Mouse (Mus musculus): ENCODE results near the gene Caskin1. TPM values are rescaled to one million over a fixed set of nuclear protein-coding genes. Genes with fewer than 3 reads are reported as not detected.
A peak's percentile ranks its signal among the peaks of the same experiment; 100 is the strongest.

Caskin1 gene
- total and polyA plus RNA-seq, 3 experiments: 0.11 TPM; not detected in 2

- peaks cover 57% of the 10 kb centered on the region for H3K27me3 ChIP-seq (ENCODE audit: insufficient read depth, low read length)
Observed at GRCm38 (mm10) chr17:24489265-24490030, 1.0 kb downstream of the Caskin1 start.

GRCm38 (mm10) chr17:24490399-24490798, 2.0 kb downstream of the Caskin1 start:
- ATAC-seq (ENCODE audit: extremely low read depth, insufficient number of reproducible peaks, low FRiP score, poor library complexity, severe bottlenecking) (no peak), DNase-seq (ENCODE audit: low spot score) (no peak)
- H3K4me1 ChIP-seq (ENCODE audit: insufficient read depth, low read depth, low read length): peaks cover 10% of the 10 kb centered on the region
- peaks cover 50% of the 10 kb centered on the region for H3K27me3 ChIP-seq (ENCODE audit: insufficient read depth, low read length)
- H3K9me3 ChIP-seq (replicated peaks): peaks cover 9% of the 10 kb centered on the region
- no peaks in the 10 kb centered on the region for H3K36me3 ChIP-seq (replicated peaks)
- no peak for TF ChIP-seq GATA1 (IDR thresholded peaks at IDR 0.05; ENCODE audit: borderline replicate concordance, low read length)
- TF ChIP-seq TAL1 (conservative IDR thresholded peaks at IDR 0.05; ENCODE audit: low read depth, low read length): no peak
- TF ChIP-seq POLR2AphosphoS5 (IDR thresholded peaks at IDR 0.05; ENCODE audit: insufficient replicate concordance, low read depth, low read length): no peak
- TF ChIP-seq CTCF (IDR thresholded peaks at IDR 0.05; ENCODE audit: low read depth, low read length): no peak
- no peak for TF ChIP-seq GATA2 (IDR thresholded peaks at IDR 0.05; ENCODE audit: borderline replicate concordance, low read depth, low read length)
- no peak overlapping the region for H3K4me3 ChIP-seq (ENCODE audit: low read depth, low read length)

More at GRCm38 (mm10) chr17:24489265-24490030, 1.0 kb downstream of the Caskin1 start:
- ATAC-seq (ENCODE audit: extremely low read depth, insufficient number of reproducible peaks, low FRiP score, poor library complexity, severe bottlenecking) (no peak), DNase-seq (ENCODE audit: low spot score) (no peak)
- no peak for TF ChIP-seq GATA2 (IDR thresholded peaks at IDR 0.05; ENCODE audit: borderline replicate concordance, low read depth, low read length)
- TF ChIP-seq POLR2AphosphoS5 (IDR thresholded peaks at IDR 0.05; ENCODE audit: insufficient replicate concordance, low read depth, low read length): no peak
- TF ChIP-seq TAL1 (conservative IDR thresholded peaks at IDR 0.05; ENCODE audit: low read depth, low read length): no peak
- no peak for TF ChIP-seq CTCF (IDR thresholded peaks at IDR 0.05; ENCODE audit: low read depth, low read length)
- TF ChIP-seq GATA1 (IDR thresholded peaks at IDR 0.05; ENCODE audit: borderline replicate concordance, low read length): no peak
- H3K9me3 ChIP-seq (replicated peaks): peaks cover 9% of the 10 kb centered on the region
- H3K4me3 ChIP-seq (ENCODE audit: low read depth, low read length): peak overlapping the region; percentile 27; the same call in 1 of the 2 replicates
- peaks cover 13% of the 10 kb centered on the region for H3K4me1 ChIP-seq (ENCODE audit: insufficient read depth, low read depth, low read length)
- H3K36me3 ChIP-seq (replicated peaks): no peaks in the 10 kb centered on the region

GRCm38 (mm10) chr17:24494627-24495335, 6.4 kb downstream of the Caskin1 start:
- Histone ChIP-seq H3K4me1 (ENCODE audit: insufficient read depth, low read depth, low read length) (no peaks in the 10 kb centered on the region), H3K4me3 (ENCODE audit: low read depth, low read length) (no peak overlapping the region), H3K27me3 (ENCODE audit: insufficient read depth, low read length) (peaks cover 51% of the 10 kb centered on the region), H3K9me3 (replicated peaks) (no peaks in the 10 kb centered on the region), H3K36me3 (replicated peaks) (no peaks in the 10 kb centered on the region)
- TF ChIP-seq GATA1 (IDR thresholded peaks at IDR 0.05; ENCODE audit: borderline replicate concordance, low read length) (no peak), POLR2AphosphoS5 (IDR thresholded peaks at IDR 0.05; ENCODE audit: insufficient replicate concordance, low read depth, low read length) (no peak), GATA2 (IDR thresholded peaks at IDR 0.05; ENCODE audit: borderline replicate concordance, low read depth, low read length) (no peak), CTCF (IDR thresholded peaks at IDR 0.05; ENCODE audit: low read depth, low read length) (0 out of 2 replicates have a peak, but pooled peaks have one; percentile 5), TAL1 (conservative IDR thresholded peaks at IDR 0.05; ENCODE audit: low read depth, low read length) (no peak)
- ATAC-seq (ENCODE audit: extremely low read depth, insufficient number of reproducible peaks, low FRiP score, poor library complexity, severe bottlenecking) (no peak), DNase-seq (ENCODE audit: low spot score) (peak; percentile 45)

DNA sequence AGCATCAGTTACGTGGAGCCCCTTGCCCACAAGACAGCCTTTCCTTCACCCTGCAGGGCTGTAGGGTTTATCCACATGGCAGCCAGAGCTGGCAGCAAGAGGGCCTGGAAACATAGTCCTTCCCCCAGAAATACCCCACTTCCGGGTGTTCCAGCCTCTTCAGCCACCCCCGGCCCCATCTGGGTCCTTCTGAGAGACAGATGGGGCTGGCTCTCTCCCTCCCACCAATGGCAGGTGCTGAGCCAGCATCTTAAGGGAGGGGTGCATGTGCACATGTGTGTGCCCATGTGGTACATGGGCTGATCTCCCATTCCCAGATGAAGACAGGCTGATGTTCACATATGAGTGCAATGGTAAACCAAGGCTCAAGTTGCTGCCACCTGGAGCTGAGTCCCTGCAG, 7.0 kb downstream of the Caskin1 start:
- ATAC-seq (ENCODE audit: extremely low read depth, insufficient number of reproducible peaks, low FRiP score, poor library complexity, severe bottlenecking) (no peak), DNase-seq (ENCODE audit: low spot score) (no peak)
- Histone ChIP-seq H3K27me3 (ENCODE audit: insufficient read depth, low read length) (peaks cover 50% of the 10 kb centered on the region), H3K4me1 (ENCODE audit: insufficient read depth, low read depth, low read length) (no peaks in the 10 kb centered on the region), H3K4me3 (ENCODE audit: low read depth, low read length) (no peak overlapping the region), H3K36me3 (replicated peaks) (no peaks in the 10 kb centered on the region), H3K9me3 (replicated peaks) (no peaks in the 10 kb centered on the region)
- TF ChIP-seq POLR2AphosphoS5 (IDR thresholded peaks at IDR 0.05; ENCODE audit: insufficient replicate concordance, low read depth, low read length) (no peak), GATA2 (IDR thresholded peaks at IDR 0.05; ENCODE audit: borderline replicate concordance, low read depth, low read length) (no peak), TAL1 (conservative IDR thresholded peaks at IDR 0.05; ENCODE audit: low read depth, low read length) (no peak), CTCF (IDR thresholded peaks at IDR 0.05; ENCODE audit: low read depth, low read length) (no peak), GATA1 (IDR thresholded peaks at IDR 0.05; ENCODE audit: borderline replicate concordance, low read length) (no peak)

DNA sequence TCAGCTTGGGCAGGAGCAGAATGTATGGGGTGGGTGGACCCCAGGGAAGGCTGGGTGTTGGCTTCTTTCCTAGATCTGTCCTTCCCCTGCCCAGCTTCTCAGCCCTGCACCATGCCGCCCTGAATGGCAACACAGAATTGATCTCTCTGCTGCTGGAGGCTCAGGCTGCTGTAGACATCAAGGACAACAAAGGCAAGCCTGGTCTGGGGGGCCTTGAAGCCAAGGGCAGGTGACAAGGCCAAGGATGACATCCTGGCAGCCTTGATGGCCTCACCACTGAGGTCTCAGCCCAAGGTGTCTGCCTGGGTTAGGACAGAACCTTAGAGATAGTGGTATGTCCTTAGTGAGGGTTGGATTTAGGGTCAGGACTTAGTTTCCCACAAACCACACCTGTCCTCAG, 7.6 kb downstream of the Caskin1 start:
- no peaks in the 10 kb centered on the region for H3K9me3 ChIP-seq (replicated peaks)
- H3K4me1 ChIP-seq (ENCODE audit: insufficient read depth, low read depth, low read length): no peaks in the 10 kb centered on the region; the same call in 1 of the 2 replicates
- ATAC-seq (ENCODE audit: extremely low read depth, insufficient number of reproducible peaks, low FRiP score, poor library complexity, severe bottlenecking) (no peak), DNase-seq (ENCODE audit: low spot score) (no peak)
- no peak for TF ChIP-seq POLR2AphosphoS5 (IDR thresholded peaks at IDR 0.05; ENCODE audit: insufficient replicate concordance, low read depth, low read length)
- TF ChIP-seq CTCF (IDR thresholded peaks at IDR 0.05; ENCODE audit: low read depth, low read length): no peak
- peaks cover 50% of the 10 kb centered on the region for H3K27me3 ChIP-seq (ENCODE audit: insufficient read depth, low read length)
- no peak overlapping the region for H3K4me3 ChIP-seq (ENCODE audit: low read depth, low read length)
- no peaks in the 10 kb centered on the region for H3K36me3 ChIP-seq (replicated peaks)

- Histone ChIP-seq H3K27me3 (ENCODE audit: insufficient read depth, low read length) (peaks cover 66% of the 10 kb centered on the region), H3K4me3 (ENCODE audit: low read depth, low read length) (no peak overlapping the region), H3K4me1 (ENCODE audit: insufficient read depth, low read depth, low read length) (peaks cover 11% of the 10 kb centered on the region; the same call in 1 of the 2 replicates), H3K9me3 (replicated peaks) (no peaks in the 10 kb centered on the region), H3K36me3 (replicated peaks) (peaks cover 28% of the 10 kb centered on the region)
- TF ChIP-seq GATA2 (IDR thresholded peaks at IDR 0.05; ENCODE audit: borderline replicate concordance, low read depth, low read length) (no peak), CTCF (IDR thresholded peaks at IDR 0.05; ENCODE audit: low read depth, low read length) (no peak), TAL1 (conservative IDR thresholded peaks at IDR 0.05; ENCODE audit: low read depth, low read length) (no peak), GATA1 (IDR thresholded peaks at IDR 0.05; ENCODE audit: borderline replicate concordance, low read length) (no peak), POLR2AphosphoS5 (IDR thresholded peaks at IDR 0.05; ENCODE audit: insufficient replicate concordance, low read depth, low read length) (no peak)
- ATAC-seq (ENCODE audit: extremely low read depth, insufficient number of reproducible peaks, low FRiP score, poor library complexity, severe bottlenecking) (no peak), DNase-seq (ENCODE audit: low spot score) (no peak)
Observed at GRCm38 (mm10) chr17:24502208-24502607, 13.8 kb downstream of the Caskin1 start.
